Mouse (Mus musculus): ENCODE results near the gene Pla2g2f.

Pla2g2f gene

DNA sequence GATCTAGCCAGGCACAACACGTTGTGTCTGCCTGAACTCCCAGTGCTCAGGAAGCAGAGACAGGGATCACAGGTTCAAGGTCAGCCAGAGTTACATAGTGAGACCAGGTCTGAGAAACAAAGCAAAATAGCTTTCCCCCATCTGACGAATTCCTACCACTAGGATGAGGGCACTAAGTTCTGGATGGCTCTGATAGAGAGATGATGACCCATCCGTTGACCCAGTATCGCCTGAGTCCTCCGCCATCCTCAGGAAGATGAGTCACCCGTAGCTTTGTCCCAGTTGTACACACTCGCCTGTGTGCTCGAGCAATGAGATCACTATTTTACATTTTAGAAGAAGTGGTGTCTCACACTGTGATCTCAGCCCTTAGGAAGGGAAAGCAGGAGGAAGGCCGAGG, 4.8 kb upstream of the Pla2g2f start:
- CTCF ChIA-PET: no interaction called here

DNA sequence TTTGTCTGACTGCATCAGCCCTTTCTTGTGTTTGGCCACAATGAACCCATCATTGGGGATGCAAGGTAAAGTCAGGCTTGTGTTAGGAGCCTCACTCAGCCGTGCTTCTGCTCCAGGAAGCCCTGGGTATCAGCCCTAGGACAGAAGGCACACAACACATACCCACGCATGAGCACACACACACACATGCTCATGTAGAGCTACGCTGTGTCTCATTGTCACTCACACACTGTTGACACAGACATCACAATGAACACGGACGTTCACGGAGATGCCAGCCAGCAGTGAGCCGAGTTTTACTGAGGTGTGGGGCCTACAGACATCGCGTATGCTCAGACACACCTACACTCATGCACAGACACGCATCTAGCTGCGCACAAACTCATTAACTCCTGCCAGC, 1.4 kb downstream of the Pla2g2f start:
- CTCF ChIA-PET: no interaction called here

DNA sequence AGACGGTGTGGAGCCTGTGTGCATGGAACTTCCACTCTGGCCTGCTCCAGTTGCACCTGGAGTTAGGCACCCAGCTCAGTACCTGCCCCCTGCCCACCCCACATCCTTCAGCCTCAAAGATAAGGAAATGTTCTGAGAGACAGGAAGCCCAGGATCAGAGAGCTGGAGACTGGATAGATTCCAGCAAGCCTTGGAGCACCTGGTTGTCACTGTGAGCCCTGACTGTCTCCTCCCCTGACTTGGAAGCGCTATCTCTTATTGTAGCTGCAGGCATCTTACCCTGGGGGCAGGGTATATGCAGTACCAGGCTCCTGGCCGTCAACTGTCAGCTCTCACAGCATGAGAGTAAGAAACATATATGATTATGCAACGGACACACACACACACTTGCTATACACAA, 2.0 kb downstream of the Pla2g2f start:
- CTCF ChIA-PET: no interaction called here

- CTCF ChIA-PET: no interaction called here
These were observed 3.0 kb downstream of the Pla2g2f start for GRCm38 (mm10) chr4:138754432-138754831.

GRCm38 (mm10) chr4:138753608-138754007, 3.8 kb downstream of the Pla2g2f start:
- CTCF ChIA-PET: no interaction called here

DNA sequence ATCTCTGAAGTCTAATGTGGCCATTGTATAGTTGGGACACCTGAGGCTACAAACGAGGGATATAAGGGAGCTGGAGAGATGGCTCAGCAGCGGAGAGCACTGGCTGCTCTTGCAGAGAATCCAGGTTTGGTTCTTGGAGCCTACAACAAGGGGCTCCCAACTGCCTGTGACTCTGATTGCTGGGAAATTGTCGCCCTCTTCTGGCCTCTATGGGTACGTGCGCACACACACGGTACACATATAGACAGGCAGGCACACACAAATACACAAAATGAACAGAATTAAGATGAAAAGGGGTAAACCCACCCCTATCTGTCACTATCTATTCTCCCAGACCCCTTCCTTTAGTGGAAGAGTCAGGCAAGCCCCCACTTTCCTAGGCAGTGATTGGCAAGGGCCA, 4.8 kb downstream of the Pla2g2f start:
- CTCF ChIA-PET: no interaction called here

GRCm38 (mm10) chr4:138748369-138749072, 8.9 kb downstream of the Pla2g2f start:
- CTCF ChIA-PET: no interaction called here

DNA sequence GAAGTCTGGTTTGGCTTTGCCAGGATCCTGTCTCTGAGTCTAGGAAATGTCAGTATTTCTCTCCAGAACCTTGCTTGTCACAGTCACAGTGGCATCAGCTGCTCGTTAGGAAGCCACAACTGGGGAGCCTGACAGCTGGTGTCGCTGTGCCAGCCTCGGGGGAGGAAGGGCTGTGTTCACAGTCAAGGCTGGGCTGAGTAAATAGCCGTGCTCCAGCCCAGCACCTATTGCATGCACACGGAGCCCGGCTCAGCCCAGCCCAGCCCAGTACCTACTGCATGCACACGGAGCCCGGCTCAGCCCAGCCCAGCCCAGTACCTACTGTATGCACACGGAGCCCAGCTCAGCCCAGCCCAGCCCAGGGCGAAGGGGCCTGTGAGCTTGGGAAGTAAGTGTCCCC, 9.6 kb downstream of the Pla2g2f start:
- CTCF ChIA-PET: interaction anchor here (0.7 kb wide), 1 partner anchor 1793 kb away, joined by 3 read pairs; no protein-coding TSS in a partner anchor

GRCm38 (mm10) chr4:138746866-138747265, 10.6 kb downstream of the Pla2g2f start:
- CTCF ChIA-PET: no interaction called here

GRCm38 (mm10) chr4:138745884-138746283, 11.5 kb downstream of the Pla2g2f start:
- CTCF ChIA-PET: no interaction called here

- CTCF ChIA-PET: no interaction called here
These were observed 18.1 kb downstream of the Pla2g2f start for GRCm38 (mm10) chr4:138739136-138739851.

GRCm38 (mm10) chr4:138737031-138737430, 20.4 kb downstream of the Pla2g2f start, which contains the start of gene Ubxn10:
TSS of gene Ubxn10 (minus strand) at chr4:138737167.
- CTCF ChIA-PET: no interaction called here

GRCm38 (mm10) chr4:138734863-138735262, 22.6 kb downstream of the Pla2g2f start:
- CTCF ChIA-PET: no interaction called here

DNA sequence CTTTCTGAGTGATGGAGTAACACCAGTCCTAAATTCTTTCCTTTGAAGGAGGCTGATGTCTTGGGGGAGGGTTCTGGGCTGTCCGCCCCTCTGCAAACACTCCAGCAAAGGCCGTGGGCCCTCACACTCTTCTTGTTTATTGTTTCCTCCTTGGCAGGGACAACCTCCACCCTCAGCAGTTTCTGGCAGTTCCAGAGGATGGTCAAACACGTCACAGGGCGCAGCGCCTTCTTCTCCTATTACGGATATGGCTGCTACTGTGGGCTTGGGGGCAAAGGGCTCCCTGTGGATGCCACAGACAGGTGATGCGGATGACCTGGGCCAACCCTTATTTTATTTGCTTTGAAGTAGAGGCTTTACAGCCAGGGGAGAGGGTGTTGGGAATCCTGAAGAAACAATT, 23.3 kb downstream of the Pla2g2f start:
- CTCF ChIA-PET: no interaction called here

GRCm38 (mm10) chr4:138729018-138729703, 28.3 kb downstream of the Pla2g2f start:
- CTCF ChIA-PET: no interaction called here

- CTCF ChIA-PET: no interaction called here
These were observed 31.7 kb downstream of the Pla2g2f start for GRCm38 (mm10) chr4:138725751-138726150.

- CTCF ChIA-PET: no interaction called here
These were observed 32.3 kb downstream of the Pla2g2f start for GRCm38 (mm10) chr4:138725127-138725461.

DNA sequence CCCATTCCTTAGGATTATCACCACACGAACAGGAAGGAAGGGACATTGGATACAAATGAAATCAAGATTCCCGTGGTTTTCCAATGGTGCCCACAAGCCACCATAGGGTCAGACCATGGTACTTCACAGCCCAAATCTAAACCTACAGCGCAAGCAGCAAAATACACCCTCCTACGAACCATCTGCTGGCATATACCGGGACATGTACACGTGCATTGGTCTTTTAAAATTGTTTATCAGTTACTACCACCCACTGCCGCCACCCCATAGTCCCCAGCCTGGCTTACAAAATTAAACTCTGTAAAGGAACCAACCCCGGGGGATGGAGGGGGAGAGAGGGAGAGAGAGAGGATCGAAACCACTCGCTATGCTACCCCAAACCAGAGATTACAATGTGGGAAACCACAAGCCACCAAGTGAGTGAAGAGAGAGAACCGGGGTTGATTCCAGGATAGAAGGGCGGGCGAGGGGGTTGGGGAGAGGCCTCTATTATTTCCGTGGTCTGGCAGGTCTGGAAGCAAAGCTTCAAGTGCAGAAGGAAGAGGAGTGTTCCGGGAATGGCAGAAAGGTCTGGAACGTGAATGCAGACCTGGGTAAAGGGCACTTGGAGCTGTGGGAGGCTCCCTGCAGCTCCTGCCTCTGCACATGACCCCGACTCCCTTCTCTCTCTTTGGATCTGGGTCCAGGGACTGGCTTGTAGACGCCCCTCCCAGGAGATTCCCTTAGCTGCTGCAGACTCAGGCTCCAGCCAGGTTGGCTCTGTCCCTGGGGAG, 32.9 kb downstream of the Pla2g2f start, which contains the start of gene Pla2g2c:
TSS of gene Pla2g2c (plus strand) at position 439 of the 773 bp plus-strand sequence.
- CTCF ChIA-PET: interaction anchor here (0.6 kb wide), 1 partner anchor 1437 kb away, joined by 3 read pairs; no protein-coding TSS in a partner anchor

DNA sequence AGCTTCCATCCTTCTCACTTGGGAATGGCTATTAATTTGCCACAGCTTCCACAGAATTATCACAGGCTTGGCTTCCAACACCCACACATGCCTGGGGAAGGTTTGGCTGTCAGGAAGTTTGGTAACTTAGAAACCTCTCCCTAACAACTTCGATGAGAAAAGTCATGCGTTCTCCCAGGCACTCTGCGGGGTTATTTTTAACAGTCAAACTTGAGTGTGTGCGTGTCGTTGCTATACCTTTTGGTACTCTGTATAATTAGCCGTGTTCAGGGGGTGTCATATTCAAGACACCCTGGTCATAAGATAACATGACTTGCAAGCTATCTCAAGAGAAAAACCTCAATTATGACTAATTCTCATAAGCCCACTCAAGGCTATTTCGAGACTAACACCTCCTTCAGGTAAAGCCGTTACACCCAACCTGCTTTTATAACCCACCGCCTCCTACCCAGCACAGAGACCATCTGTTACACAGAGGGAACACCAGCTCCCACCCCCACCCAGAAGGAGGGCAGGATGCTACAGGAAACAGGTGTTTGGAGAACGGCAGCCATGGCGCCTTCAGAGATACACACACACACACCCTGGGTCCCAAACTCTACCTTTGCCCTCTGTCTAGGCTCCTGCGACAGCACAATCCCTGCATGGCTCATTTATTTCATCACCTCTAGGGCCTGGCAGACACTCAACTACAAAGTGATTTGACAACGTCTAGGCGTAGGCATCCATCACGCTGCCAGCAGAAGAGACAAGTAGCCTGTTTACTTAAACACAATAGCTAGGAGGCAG, 33.7 kb downstream of the Pla2g2f start:
- CTCF ChIA-PET: no interaction called here

DNA sequence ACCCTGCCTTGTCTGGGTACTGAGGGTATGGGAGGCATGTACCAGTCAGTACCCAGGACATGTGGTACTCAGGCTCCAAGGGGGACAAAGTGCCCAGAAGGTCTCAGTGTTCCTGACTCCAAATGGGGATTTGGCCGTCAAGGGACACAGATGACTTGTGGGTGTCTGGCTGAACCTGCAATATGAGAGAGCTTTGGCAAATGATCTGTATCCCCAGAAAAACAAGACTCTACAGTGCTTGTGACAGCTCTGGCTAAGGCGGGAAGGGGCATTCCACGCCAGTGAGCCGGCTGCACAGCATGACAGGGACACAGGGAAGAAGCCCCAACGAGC, 38.2 kb downstream of the Pla2g2f start:
- CTCF ChIA-PET: no interaction called here

DNA sequence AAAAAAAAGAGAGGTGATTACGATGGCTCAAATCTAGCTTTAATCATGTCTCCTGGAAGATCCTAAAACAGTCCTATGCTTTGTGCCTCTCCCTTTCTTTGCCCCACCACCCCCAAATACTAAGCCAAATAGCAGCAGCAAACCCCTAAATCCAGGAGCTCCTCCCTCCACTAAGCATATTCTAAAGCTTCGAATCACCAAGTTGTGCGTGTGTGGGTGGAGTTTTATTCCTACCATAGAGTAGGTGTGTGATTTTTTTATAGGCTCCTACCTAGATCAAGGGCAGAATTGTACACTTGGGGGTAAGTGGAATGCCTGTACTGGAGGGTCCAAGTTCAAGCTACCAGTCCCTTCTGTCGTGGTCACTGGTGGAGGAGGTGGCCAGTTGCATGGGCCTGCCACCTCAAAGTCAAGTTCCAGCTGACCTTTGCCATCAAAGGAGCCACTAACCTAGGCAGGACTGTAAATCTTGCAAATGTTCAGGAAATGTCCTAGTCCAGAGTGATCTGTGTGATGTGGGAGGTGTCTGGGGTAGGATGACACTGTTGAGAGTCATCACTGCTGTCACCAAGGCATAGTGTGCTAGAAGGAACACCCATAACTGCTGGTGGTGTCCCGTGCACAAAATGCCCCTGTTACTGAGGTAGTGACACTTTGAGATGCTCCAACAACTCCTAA, 38.7 kb downstream of the Pla2g2f start:
- CTCF ChIA-PET: no interaction called here

Measured in spleen, embryonic (tissue).